Mouse (Mus musculus): ENCODE measurements around the gene Fcgr3. TPM values are rescaled to one million over a fixed set of nuclear protein-coding genes. Genes with fewer than 3 reads are reported as not detected.
A peak's percentile ranks its signal among the peaks of the same experiment; 100 is the strongest.

Gene Fcgr3
- polyA plus RNA-seq, 1 experiment from 2014 or later = 5.6 TPM

GRCm38 (mm10) chr1:171049263-171049662, 15.5 kb downstream of the Fcgr3 start:
- peak; percentile 42 for DNase-seq (ENCODE audit: low spot score)
- no peaks in the 10 kb centered on the region for H3K36me3 ChIP-seq (ENCODE audit: control insufficient read depth, insufficient read depth, low read length)

GRCm38 (mm10) chr1:171046501-171046900, 18.2 kb downstream of the Fcgr3 start:
- no peak overlapping the region for H3K4me2 ChIP-seq (ENCODE audit: low read depth)
- ATAC-seq (ENCODE audit: insufficient read depth, low FRiP score, low TSS enrichment) (no peak), DNase-seq (ENCODE audit: low spot score) (no peak)
- H3K36me3 ChIP-seq (ENCODE audit: control insufficient read depth, insufficient read depth, low read length) = no peaks in the 10 kb centered on the region
- no peaks in the 10 kb centered on the region for H3K4me1 ChIP-seq (ENCODE audit: control insufficient read depth, insufficient read depth, low read length)
- H3K9me3 ChIP-seq (ENCODE audit: control insufficient read depth, low read length) = no peaks in the 10 kb centered on the region
- H3K27me3 ChIP-seq (ENCODE audit: control insufficient read depth, insufficient read depth, low read length) = no peaks in the 10 kb centered on the region
- no peak overlapping the region for H3K4me3 ChIP-seq (ENCODE audit: low read depth, low read length)
- H3K9ac ChIP-seq (ENCODE audit: low read length) = no peak overlapping the region
- 60% methylated on average over 3 of the region's 3 CpGs for WGBS
- no peak overlapping the region for H3K27ac ChIP-seq (ENCODE audit: low read depth, low read length)

More at GRCm38 (mm10) chr1:171049263-171049662, 15.5 kb downstream of the Fcgr3 start:
- Histone ChIP-seq H3K27ac (ENCODE audit: low read depth, low read length) (no peak overlapping the region), H3K27me3 (ENCODE audit: control insufficient read depth, insufficient read depth, low read length) (no peaks in the 10 kb centered on the region), H3K9ac (ENCODE audit: low read length) (no peak overlapping the region), H3K9me3 (ENCODE audit: control insufficient read depth, low read length) (no peaks in the 10 kb centered on the region), H3K4me3 (ENCODE audit: low read depth, low read length) (no peak overlapping the region), H3K4me1 (ENCODE audit: control insufficient read depth, insufficient read depth, low read length) (no peaks in the 10 kb centered on the region), H3K4me2 (ENCODE audit: low read depth) (no peak overlapping the region; the same call in 1 of the 2 replicates)
- 51% methylated on average over 10 of the region's 10 CpGs for WGBS
- ATAC-seq (ENCODE audit: insufficient read depth, low FRiP score, low TSS enrichment) = no peak

GRCm38 (mm10) chr1:171045079-171045465, 19.7 kb downstream of the Fcgr3 start:
- H3K4me2 ChIP-seq (ENCODE audit: low read depth) = peak overlapping the region; percentile 31
- peak; percentile 37 for ATAC-seq (ENCODE audit: insufficient read depth, low FRiP score, low TSS enrichment)
- no peaks in the 10 kb centered on the region for H3K4me1 ChIP-seq (ENCODE audit: control insufficient read depth, insufficient read depth, low read length)
- H3K27ac ChIP-seq (ENCODE audit: low read depth, low read length) = no peak overlapping the region
- H3K4me3 ChIP-seq (ENCODE audit: low read depth, low read length) = peak overlapping the region; percentile 56
- whole genome bisulfite sequencing = 8% methylated on average over 14 of the region's 14 CpGs
- no peaks in the 10 kb centered on the region for H3K36me3 ChIP-seq (ENCODE audit: control insufficient read depth, insufficient read depth, low read length)
- H3K9me3 ChIP-seq (ENCODE audit: control insufficient read depth, low read length) = no peaks in the 10 kb centered on the region
- H3K9ac ChIP-seq (ENCODE audit: low read length) = peak overlapping the region; percentile 48
- H3K27me3 ChIP-seq (ENCODE audit: control insufficient read depth, insufficient read depth, low read length) = no peaks in the 10 kb centered on the region
- DNase-seq (ENCODE audit: low spot score) = no peak

DNA sequence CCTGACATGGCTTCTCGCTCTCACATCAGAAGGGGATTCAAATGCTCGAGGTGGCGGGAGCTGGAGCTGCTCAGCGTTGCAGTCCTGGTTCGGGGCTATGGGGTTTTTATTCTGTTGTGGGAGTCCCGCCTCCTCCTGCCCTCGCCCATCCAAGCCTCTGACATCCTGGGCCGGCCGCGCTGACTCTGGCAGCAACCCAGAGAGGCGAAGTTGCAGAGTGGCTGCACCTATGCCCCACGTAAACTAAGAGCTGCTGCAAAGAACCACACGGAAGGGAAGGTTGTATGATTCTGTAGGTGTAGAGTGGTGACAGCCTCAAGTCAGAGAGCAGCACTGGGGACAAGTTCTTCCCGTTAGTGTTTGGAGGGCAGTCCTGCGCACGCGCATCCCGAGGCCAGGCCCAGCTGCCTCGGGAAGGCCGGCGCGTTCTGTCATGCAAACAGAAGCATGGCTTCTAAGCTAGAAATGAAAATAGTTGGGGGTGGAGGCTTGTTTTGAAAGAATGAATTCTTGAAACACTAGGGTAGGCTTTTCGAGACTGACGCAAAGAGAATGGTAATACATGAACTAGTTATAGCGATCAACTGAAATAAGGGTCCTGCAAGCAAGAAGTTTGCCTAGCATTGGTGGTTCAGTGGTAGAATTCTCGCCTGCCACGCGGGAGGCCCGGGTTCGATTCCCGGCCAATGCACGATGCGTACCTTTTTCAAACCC, 20.2 kb downstream of the Fcgr3 start:
- peak; percentile 91 for DNase-seq (ENCODE audit: low spot score)
- Histone ChIP-seq H3K4me1 (ENCODE audit: control insufficient read depth, insufficient read depth, low read length) (no peaks in the 10 kb centered on the region), H3K36me3 (ENCODE audit: control insufficient read depth, insufficient read depth, low read length) (no peaks in the 10 kb centered on the region), H3K27me3 (ENCODE audit: control insufficient read depth, insufficient read depth, low read length) (no peaks in the 10 kb centered on the region), H3K27ac (ENCODE audit: low read depth, low read length) (peak overlapping the region; percentile 44; the same call in 1 of the 2 replicates), H3K4me3 (ENCODE audit: low read depth, low read length) (peak overlapping the region; percentile 56), H3K4me2 (ENCODE audit: low read depth) (peak overlapping the region; percentile 39), H3K9ac (ENCODE audit: low read length) (peak overlapping the region; percentile 30), H3K9me3 (ENCODE audit: control insufficient read depth, low read length) (no peaks in the 10 kb centered on the region)
- under 1% methylated on average over 33 of the region's 33 CpGs for WGBS
- peak; percentile 87 for ATAC-seq (ENCODE audit: insufficient read depth, low FRiP score, low TSS enrichment)

- Histone ChIP-seq H3K27ac (ENCODE audit: low read depth, low read length) (no peak overlapping the region), H3K4me2 (ENCODE audit: low read depth) (peak overlapping the region; percentile 39), H3K4me3 (ENCODE audit: low read depth, low read length) (peak overlapping the region; percentile 56), H3K9ac (ENCODE audit: low read length) (no peak overlapping the region), H3K27me3 (ENCODE audit: control insufficient read depth, insufficient read depth, low read length) (no peaks in the 10 kb centered on the region), H3K9me3 (ENCODE audit: control insufficient read depth, low read length) (no peaks in the 10 kb centered on the region), H3K4me1 (ENCODE audit: control insufficient read depth, insufficient read depth, low read length) (no peaks in the 10 kb centered on the region), H3K36me3 (ENCODE audit: control insufficient read depth, insufficient read depth, low read length) (no peaks in the 10 kb centered on the region)
- DNase-seq (ENCODE audit: low spot score) = no peak
- WGBS = 72% methylated on average over 3 of the region's 3 CpGs
- ATAC-seq (ENCODE audit: insufficient read depth, low FRiP score, low TSS enrichment) = no peak
Observed at GRCm38 (mm10) chr1:171043594-171044153, 21.1 kb downstream of the Fcgr3 start.

DNA sequence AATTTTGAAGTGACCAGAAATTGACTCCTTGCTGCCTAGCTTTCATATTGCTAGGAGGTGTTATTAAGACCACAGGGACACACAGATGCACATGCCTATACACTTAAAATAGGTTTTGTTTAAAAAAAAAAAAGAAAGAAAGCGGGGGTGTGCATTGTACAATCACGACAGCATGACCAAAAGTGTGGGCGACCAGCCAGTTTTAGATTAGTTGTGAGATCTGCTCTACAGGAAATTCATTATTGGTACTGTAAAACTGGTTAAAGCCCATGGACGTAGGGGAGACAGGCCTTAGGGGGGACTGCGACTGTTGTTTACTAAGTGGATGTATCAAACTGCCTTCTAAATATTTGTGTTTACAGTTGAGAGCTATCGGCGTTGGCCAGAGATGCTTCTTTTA, 24.9 kb downstream of the Fcgr3 start:
- no peak for ATAC-seq (ENCODE audit: insufficient read depth, low FRiP score, low TSS enrichment)
- no peak for DNase-seq (ENCODE audit: low spot score)
- WGBS = 87% methylated on average over 7 of the region's 7 CpGs
- Histone ChIP-seq H3K36me3 (ENCODE audit: control insufficient read depth, insufficient read depth, low read length) (no peaks in the 10 kb centered on the region), H3K27me3 (ENCODE audit: control insufficient read depth, insufficient read depth, low read length) (peaks cover 3% of the 10 kb centered on the region; the same call in 1 of the 2 replicates), H3K9me3 (ENCODE audit: control insufficient read depth, low read length) (no peaks in the 10 kb centered on the region), H3K4me3 (ENCODE audit: low read depth, low read length) (no peak overlapping the region), H3K4me2 (ENCODE audit: low read depth) (no peak overlapping the region), H3K9ac (ENCODE audit: low read length) (no peak overlapping the region), H3K27ac (ENCODE audit: low read depth, low read length) (no peak overlapping the region), H3K4me1 (ENCODE audit: control insufficient read depth, insufficient read depth, low read length) (no peaks in the 10 kb centered on the region)

- no peak overlapping the region for H3K4me3 ChIP-seq (ENCODE audit: low read depth, low read length)
- no peak overlapping the region for H3K9ac ChIP-seq (ENCODE audit: low read length)
- 76% methylated on average over 6 of the region's 6 CpGs for WGBS
- no peaks in the 10 kb centered on the region for H3K36me3 ChIP-seq (ENCODE audit: control insufficient read depth, insufficient read depth, low read length)
- no peak overlapping the region for H3K4me2 ChIP-seq (ENCODE audit: low read depth)
- no peak for ATAC-seq (ENCODE audit: insufficient read depth, low FRiP score, low TSS enrichment)
- no peak overlapping the region for H3K27ac ChIP-seq (ENCODE audit: low read depth, low read length)
- no peaks in the 10 kb centered on the region for H3K4me1 ChIP-seq (ENCODE audit: control insufficient read depth, insufficient read depth, low read length)
- H3K27me3 ChIP-seq (ENCODE audit: control insufficient read depth, insufficient read depth, low read length) = peaks cover 6% of the 10 kb centered on the region; the same call in 1 of the 2 replicates
- no peak for DNase-seq (ENCODE audit: low spot score)
- no peaks in the 10 kb centered on the region for H3K9me3 ChIP-seq (ENCODE audit: control insufficient read depth, low read length)
Observed at GRCm38 (mm10) chr1:171039135-171039534, 25.6 kb downstream of the Fcgr3 start.

- H3K4me3 ChIP-seq (ENCODE audit: low read depth, low read length) = peak overlapping the region; percentile 63
- peak overlapping the region; percentile 40 for H3K4me2 ChIP-seq (ENCODE audit: low read depth)
- H3K4me1 ChIP-seq (ENCODE audit: control insufficient read depth, insufficient read depth, low read length) = no peaks in the 10 kb centered on the region
- no peaks in the 10 kb centered on the region for H3K36me3 ChIP-seq (ENCODE audit: control insufficient read depth, insufficient read depth, low read length)
- H3K27ac ChIP-seq (ENCODE audit: low read depth, low read length) = no peak overlapping the region
- H3K9me3 ChIP-seq (ENCODE audit: control insufficient read depth, low read length) = no peaks in the 10 kb centered on the region
- ATAC-seq (ENCODE audit: insufficient read depth, low FRiP score, low TSS enrichment) (peak; percentile 87), DNase-seq (ENCODE audit: low spot score) (peak; percentile 82)
- H3K27me3 ChIP-seq (ENCODE audit: control insufficient read depth, insufficient read depth, low read length) = peaks cover 6% of the 10 kb centered on the region
- under 1% methylated on average over 47 of the region's 47 CpGs for WGBS
- peak overlapping the region; percentile 62 for H3K9ac ChIP-seq (ENCODE audit: low read length)
Observed at GRCm38 (mm10) chr1:171037861-171038721, 26.6 kb downstream of the Fcgr3 start.

Data from neural tube, embryonic 11.5 days (tissue).